Mouse (Mus musculus) intestine, embryonic 15.5 days (tissue): ENCODE data around the gene Dennd2d. TPM values are rescaled to one million over a fixed set of nuclear protein-coding genes. Genes with fewer than 3 reads are reported as not detected.
A peak's percentile ranks its signal among the peaks of the same experiment; 100 is the strongest.

Experiments used
- ATAC-seq: fragments of 200-750 bp; cut with Nextera tagmentation; 2 replicates; pipeline ENCODE4 v1.8.0; 2017; ENCODE audit warnings: moderate TSS enrichment, moderate library complexity
- H3K27ac ChIP-seq: fragments of 300-500 bp; sonication (generic); 2 replicates; pipeline ENCODE4 v1.5.1; 2015; ENCODE audit warnings: mild to moderate bottlenecking, inconsistent platforms
- H3K27me3 ChIP-seq: fragments of 300-500 bp; sonication (generic); replicated peaks from 2 replicates; pipeline ENCODE4 v1.6.1; 2015; ENCODE audit warnings: inconsistent platforms
- H3K36me3 ChIP-seq: fragments of 300-500 bp; sonication (generic); 2 replicates; pipeline ENCODE4 v1.6.1; 2015; ENCODE audit warnings: inconsistent platforms
- H3K4me1 ChIP-seq: fragments of 300-500 bp; sonication (generic); replicated peaks from 2 replicates; pipeline ENCODE4 v1.6.1; 2015; ENCODE audit warnings: inconsistent platforms
- H3K4me2 ChIP-seq: fragments of 300-500 bp; sonication (generic); replicated peaks from 2 replicates; pipeline ENCODE4 v1.6.1; 2015; ENCODE audit warnings: mild to moderate bottlenecking, inconsistent platforms
- H3K4me3 ChIP-seq: fragments of 300-500 bp; sonication (generic); replicated peaks from 2 replicates; pipeline ENCODE4 v1.5.1; 2015; ENCODE audit warnings: inconsistent platforms
- H3K9ac ChIP-seq: fragments of 300-500 bp; sonication (generic); 2 replicates; pipeline ENCODE4 v1.6.1; 2015; ENCODE audit warnings: inconsistent platforms
- H3K9me3 ChIP-seq: fragments of 300-500 bp; sonication (generic); 2 replicates; pipeline ENCODE4 v1.6.1; 2016; ENCODE audit warnings: inconsistent platforms
- WGBS: fragments of 180-500 bp; shearing (Covaris S2); methylation state at CpG from one replicate; pipeline ENCODE4 v1.1.7; 2015; 5-methylcytosine and 5-hydroxymethylcytosine counted together
- polyA plus RNA-seq: library from polyadenylated mRNA; unstranded; fragments of >200 nt; fragmentation: Nextera tagmentation; extraction: Ambion mirVana; gene quantifications from 2 replicates; pipeline ENCODE4 v1.2.1, GENCODE M21; 2015

The Dennd2d gene
- polyA plus RNA-seq = 18.9 and 24.4 TPM in 2 replicates

DNA sequence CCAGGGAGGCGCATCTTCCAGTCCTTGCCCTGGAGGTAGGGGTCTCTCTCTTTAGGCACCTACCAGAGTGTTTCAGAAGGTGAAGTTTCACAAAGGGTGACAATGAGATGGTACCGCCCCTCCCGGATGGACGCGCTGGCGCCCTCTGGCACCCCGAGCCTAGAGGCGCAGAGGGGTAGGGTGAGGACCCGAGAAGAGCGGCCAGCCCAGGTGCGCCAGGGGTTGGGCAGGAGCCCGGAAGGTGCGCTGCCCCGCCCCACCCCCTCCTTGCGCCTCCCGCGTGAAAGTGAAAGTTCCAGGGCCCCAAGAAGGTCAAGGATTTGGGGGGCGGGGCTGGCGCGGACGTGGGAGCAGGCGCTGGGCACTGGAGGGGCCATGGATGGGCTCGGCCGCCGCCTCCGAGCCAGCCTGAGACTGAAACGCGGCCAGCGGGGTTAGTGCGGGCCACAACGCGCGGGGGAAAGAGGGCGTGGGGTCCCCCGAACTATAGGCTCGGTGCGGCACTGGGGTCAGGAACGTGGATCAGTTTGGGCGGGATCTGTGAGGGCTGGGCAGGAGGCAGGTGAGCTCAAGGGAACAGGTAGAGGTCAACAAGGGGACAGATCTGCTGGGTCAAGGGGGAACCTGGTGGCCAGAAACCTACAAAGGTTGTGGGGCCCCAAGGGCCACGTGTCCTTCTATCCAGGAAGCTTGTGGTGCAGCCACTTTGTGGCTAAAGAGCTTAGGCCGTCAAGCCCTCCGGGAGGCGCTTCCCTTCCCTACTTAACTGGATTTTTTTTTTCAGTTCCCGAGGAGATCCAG is at the start of gene Dennd2d:
Gene Dennd2d (plus strand): TSS at position 125 of the 801 bp plus-strand sequence.
- peak; percentile 80 for ATAC-seq
- no peaks in the 10 kb centered on the region for H3K9me3 ChIP-seq
- peak within 1 kb of the TSS; percentile 76 for H3K27ac ChIP-seq
- WGBS = under 1% methylated on average over 44 of the region's 44 CpGs
- H3K4me2 ChIP-seq = peak within 1 kb of the TSS; percentile 88
- H3K4me1 ChIP-seq = no peaks in the 10 kb centered on the region
- H3K9ac ChIP-seq = peak within 1 kb of the TSS; percentile 66
- peak within 1 kb of the TSS; percentile 67 for H3K4me3 ChIP-seq
- H3K36me3 ChIP-seq = no peaks in the 10 kb centered on the region
- H3K27me3 ChIP-seq = no peaks in the 10 kb centered on the region

DNA sequence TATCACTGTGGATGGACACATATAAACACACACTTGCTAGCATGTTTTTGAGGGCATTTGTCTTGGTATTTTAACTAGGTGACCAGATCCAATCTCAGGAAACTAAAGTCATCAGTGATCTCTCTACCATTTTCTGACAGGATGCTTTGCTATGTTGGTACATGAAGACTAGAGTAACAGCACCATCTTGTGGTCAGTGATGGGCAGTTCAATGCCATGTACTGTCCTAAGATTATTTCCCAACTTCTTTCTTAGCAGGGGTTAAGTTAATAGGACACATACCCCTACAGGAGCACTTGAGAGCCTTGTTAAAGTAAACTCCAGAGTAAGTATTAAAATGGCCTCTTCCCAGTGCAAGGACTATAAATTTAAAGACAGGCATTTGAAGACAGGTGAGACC is 33.6 kb upstream of the Dennd2d start:
- H3K4me3 ChIP-seq = no peak overlapping the region
- no peaks in the 10 kb centered on the region for H3K9me3 ChIP-seq
- ATAC-seq = peak; percentile 62; the same call in 1 of the 2 replicates

GRCm38 (mm10) chr3:106448995-106449394 is 33.2 kb upstream of the Dennd2d start:
- Histone ChIP-seq H3K4me3 (no peak overlapping the region), H3K27me3 (no peaks in the 10 kb centered on the region), H3K9ac (no peak overlapping the region), H3K27ac (no peak overlapping the region), H3K4me1 (no peaks in the 10 kb centered on the region), H3K9me3 (no peaks in the 10 kb centered on the region), H3K36me3 (no peaks in the 10 kb centered on the region), H3K4me2 (no peak overlapping the region)
- no peak for ATAC-seq

More for the DNA sequence above, 33.6 kb upstream of the Dennd2d start:
- Histone ChIP-seq H3K27me3 (no peaks in the 10 kb centered on the region), H3K36me3 (no peaks in the 10 kb centered on the region), H3K27ac (no peak overlapping the region), H3K4me1 (no peaks in the 10 kb centered on the region), H3K9ac (no peak overlapping the region), H3K4me2 (no peak overlapping the region)

DNA sequence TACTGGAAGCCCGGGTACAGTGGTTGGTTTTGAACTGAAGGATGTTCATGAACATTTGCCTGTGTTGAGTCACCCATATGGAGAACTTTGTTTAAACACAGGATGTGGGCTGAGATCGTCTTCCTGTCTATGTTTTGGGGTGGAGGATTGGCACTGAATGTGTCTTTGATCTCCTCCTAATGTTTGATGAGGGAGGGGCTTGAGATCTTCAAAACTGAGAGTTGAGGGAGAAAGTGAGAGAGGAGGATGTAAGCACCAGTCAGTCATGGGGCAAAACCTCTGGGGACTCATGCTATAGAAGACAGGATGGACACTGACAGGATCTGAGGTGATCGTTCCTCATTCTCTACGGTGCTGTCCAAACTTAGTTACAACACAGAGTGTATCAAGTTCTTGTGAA is 32.6 kb upstream of the Dennd2d start:
- Histone ChIP-seq H3K9ac (no peak overlapping the region), H3K4me1 (no peaks in the 10 kb centered on the region), H3K27ac (no peak overlapping the region), H3K4me2 (no peak overlapping the region), H3K27me3 (no peaks in the 10 kb centered on the region), H3K4me3 (no peak overlapping the region), H3K36me3 (no peaks in the 10 kb centered on the region), H3K9me3 (no peaks in the 10 kb centered on the region)
- ATAC-seq = no peak
- WGBS = 71% methylated on average over 4 of the region's 4 CpGs

DNA sequence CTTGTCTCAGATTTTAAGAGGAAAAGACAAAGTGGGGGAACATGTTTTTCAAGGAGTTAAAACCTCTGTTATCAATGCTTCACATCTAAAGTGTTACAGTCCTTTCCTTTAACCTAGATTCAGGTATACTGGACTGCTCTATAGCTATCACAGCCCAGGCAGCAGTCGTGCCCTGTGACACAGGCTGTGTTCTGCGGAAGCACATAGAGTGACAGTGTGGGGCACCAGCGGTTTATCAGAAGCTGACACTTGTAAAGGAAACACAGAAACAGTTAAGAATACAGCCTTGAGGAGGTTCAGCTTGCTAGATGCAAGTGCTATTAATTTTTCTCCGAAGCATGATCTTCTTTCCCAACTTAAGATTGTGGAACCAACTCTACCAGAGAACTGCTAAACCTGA is 29.6 kb upstream of the Dennd2d start:
- 72% methylated on average over 4 of the region's 4 CpGs for WGBS
- ATAC-seq = no peak
- Histone ChIP-seq H3K36me3 (no peaks in the 10 kb centered on the region), H3K27ac (no peak overlapping the region), H3K9ac (no peak overlapping the region), H3K4me2 (no peak overlapping the region), H3K27me3 (no peaks in the 10 kb centered on the region), H3K4me3 (no peak overlapping the region), H3K4me1 (no peaks in the 10 kb centered on the region), H3K9me3 (no peaks in the 10 kb centered on the region)

DNA sequence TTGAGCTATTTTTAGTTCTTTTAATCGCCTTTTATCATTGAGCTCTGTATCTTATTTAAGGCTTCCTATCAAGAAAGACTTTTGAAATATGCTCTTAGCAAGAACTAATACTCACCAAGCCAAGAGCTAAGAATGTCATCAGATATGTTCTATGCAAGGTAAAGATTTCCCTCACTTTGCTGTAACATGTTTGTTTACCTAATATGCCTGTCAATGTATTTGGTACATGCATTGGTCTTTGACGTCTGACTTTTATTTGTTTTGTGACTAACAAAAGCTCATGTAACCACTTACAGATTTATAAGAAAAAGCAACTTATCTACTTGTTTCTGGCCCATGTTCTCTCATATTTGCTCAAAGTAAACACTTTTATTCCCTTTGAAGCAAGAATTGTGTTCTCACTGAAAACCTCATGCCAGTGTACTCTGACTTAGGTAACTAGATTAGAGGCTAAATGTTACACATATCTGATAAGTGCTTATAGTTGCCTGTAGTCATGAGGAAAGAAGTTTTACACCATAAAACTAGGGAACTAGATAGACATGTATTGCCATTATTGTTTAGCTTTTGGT is 24.8 kb upstream of the Dennd2d start:
- no peaks in the 10 kb centered on the region for H3K9me3 ChIP-seq
- WGBS = 70% methylated on average over 2 of the region's 2 CpGs
- no peak for ATAC-seq
- H3K4me3 ChIP-seq = no peak overlapping the region
- H3K9ac ChIP-seq = no peak overlapping the region
- no peak overlapping the region for H3K27ac ChIP-seq
- H3K4me1 ChIP-seq = no peaks in the 10 kb centered on the region
- no peaks in the 10 kb centered on the region for H3K27me3 ChIP-seq
- no peaks in the 10 kb centered on the region for H3K36me3 ChIP-seq
- H3K4me2 ChIP-seq = no peak overlapping the region

DNA sequence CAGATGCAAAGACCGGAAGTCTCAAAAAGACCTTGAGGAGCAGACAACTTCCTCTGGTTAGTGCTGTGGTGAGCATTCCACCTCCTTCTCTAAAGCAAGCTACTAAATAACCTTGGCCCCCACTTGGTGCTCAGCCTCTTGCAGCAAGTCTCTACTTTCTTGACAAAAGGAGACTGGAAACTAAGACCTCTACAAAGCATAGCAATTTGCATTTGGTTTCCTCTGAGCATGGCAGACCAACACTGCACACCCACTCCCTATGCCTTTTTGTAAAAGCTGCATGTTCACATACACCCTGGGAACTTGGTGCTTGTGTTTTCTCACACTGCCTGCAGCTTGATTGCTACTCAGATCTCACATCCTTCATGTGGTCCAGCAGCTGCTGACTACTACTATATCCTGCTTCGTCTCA is 20.1 kb upstream of the Dennd2d start:
- Histone ChIP-seq H3K4me1 (no peaks in the 10 kb centered on the region), H3K9me3 (no peaks in the 10 kb centered on the region), H3K27me3 (no peaks in the 10 kb centered on the region), H3K27ac (no peak overlapping the region), H3K9ac (no peak overlapping the region), H3K36me3 (no peaks in the 10 kb centered on the region), H3K4me3 (no peak overlapping the region), H3K4me2 (no peak overlapping the region)
- 71% methylated on average over 2 of the region's 2 CpGs for WGBS
- ATAC-seq = no peak

DNA sequence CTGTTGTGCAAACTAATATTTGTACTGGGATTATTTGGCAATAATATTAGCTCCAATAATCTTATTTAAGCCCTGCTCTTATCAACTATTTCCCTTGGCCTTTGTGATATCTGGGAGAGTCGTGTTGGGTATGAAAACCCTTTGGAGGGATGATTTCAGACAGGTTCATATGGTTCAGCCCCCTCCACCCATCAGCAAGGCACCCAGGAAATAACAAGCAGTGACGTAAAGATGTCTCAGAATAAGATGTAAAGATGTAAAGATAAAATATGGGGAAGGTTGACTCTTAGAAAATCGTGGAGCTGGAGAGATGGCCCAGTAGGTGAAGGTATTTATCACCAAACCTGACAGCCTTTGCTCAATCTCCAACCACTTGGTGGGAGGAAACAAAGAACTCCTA is 19.7 kb upstream of the Dennd2d start:
- Histone ChIP-seq H3K27ac (no peak overlapping the region), H3K27me3 (no peaks in the 10 kb centered on the region), H3K36me3 (no peaks in the 10 kb centered on the region), H3K9ac (no peak overlapping the region), H3K9me3 (no peaks in the 10 kb centered on the region), H3K4me2 (no peak overlapping the region), H3K4me3 (no peak overlapping the region), H3K4me1 (no peaks in the 10 kb centered on the region)
- no peak for ATAC-seq
- WGBS = 54% methylated on average over 3 of the region's 3 CpGs

DNA sequence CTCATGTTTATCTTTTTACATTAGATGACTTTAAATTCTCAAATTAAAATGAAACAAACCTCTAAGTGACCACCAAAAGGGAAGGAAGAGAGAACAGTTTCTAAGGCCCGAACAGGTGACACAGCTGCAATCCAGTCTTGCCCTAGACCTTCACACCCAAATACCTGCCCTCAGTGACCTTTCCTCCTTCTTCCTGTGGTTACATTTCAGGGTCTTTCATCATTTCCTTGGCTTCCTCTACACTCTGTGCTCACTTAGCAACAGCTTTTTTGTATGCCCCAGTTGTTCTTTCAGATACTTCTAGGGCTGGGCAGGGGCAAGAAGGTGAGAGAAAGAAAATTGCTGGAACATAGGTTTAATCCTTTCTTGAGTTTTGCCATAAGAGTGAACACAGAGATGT is 17.5 kb upstream of the Dennd2d start:
- no peaks in the 10 kb centered on the region for H3K9me3 ChIP-seq
- no peak overlapping the region for H3K9ac ChIP-seq
- H3K27me3 ChIP-seq = no peaks in the 10 kb centered on the region
- 85% methylated on average over 1 of the region's 1 CpGs for WGBS
- no peaks in the 10 kb centered on the region for H3K4me1 ChIP-seq
- ATAC-seq = no peak
- no peaks in the 10 kb centered on the region for H3K36me3 ChIP-seq
- H3K4me2 ChIP-seq = no peak overlapping the region
- no peak overlapping the region for H3K4me3 ChIP-seq
- H3K27ac ChIP-seq = no peak overlapping the region

GRCm38 (mm10) chr3:106474210-106474609 is 8.0 kb upstream of the Dennd2d start:
- H3K4me2 ChIP-seq = no peak overlapping the region
- no peaks in the 10 kb centered on the region for H3K27me3 ChIP-seq
- WGBS = 71% methylated on average over 4 of the region's 4 CpGs
- ATAC-seq = no peak
- no peaks in the 10 kb centered on the region for H3K9me3 ChIP-seq
- no peaks in the 10 kb centered on the region for H3K4me1 ChIP-seq
- no peaks in the 10 kb centered on the region for H3K36me3 ChIP-seq
- no peak overlapping the region for H3K27ac ChIP-seq
- H3K4me3 ChIP-seq = no peak overlapping the region
- no peak overlapping the region for H3K9ac ChIP-seq

- H3K4me2 ChIP-seq = no peak overlapping the region
- no peaks in the 10 kb centered on the region for H3K36me3 ChIP-seq
- no peak overlapping the region for H3K27ac ChIP-seq
- 55% methylated on average over 1 of the region's 1 CpGs for WGBS
- no peaks in the 10 kb centered on the region for H3K27me3 ChIP-seq
- H3K4me3 ChIP-seq = no peak overlapping the region
- no peak overlapping the region for H3K9ac ChIP-seq
- no peaks in the 10 kb centered on the region for H3K9me3 ChIP-seq
- no peaks in the 10 kb centered on the region for H3K4me1 ChIP-seq
- 0 out of 2 replicates have a peak, but pooled peaks have one; percentile 15 for ATAC-seq
Measured at GRCm38 (mm10) chr3:106476863-106477262, 5.3 kb upstream of the Dennd2d start.

GRCm38 (mm10) chr3:106483297-106483696 is 1.1 kb downstream of the Dennd2d start:
- WGBS = 44% methylated on average over 7 of the region's 7 CpGs
- no peaks in the 10 kb centered on the region for H3K27me3 ChIP-seq
- peak overlapping the region; percentile 67 for H3K4me3 ChIP-seq
- ATAC-seq = peak; percentile 67
- no peak overlapping the region for H3K9ac ChIP-seq
- H3K36me3 ChIP-seq = no peaks in the 10 kb centered on the region
- no peaks in the 10 kb centered on the region for H3K9me3 ChIP-seq
- H3K27ac ChIP-seq = peak overlapping the region; percentile 89
- no peaks in the 10 kb centered on the region for H3K4me1 ChIP-seq
- peak overlapping the region; percentile 88 for H3K4me2 ChIP-seq
